Mouse (Mus musculus) right cerebral cortex, postnatal 10 days (tissue): Measurements from ENCODE around the gene Sgms1.
"Not testable (repeated sequence)": the region's sequence is repeated elsewhere in the genome, so short reads cannot be mapped to it uniquely, and the experiment has no call there.

Experiments
- DNase-seq, 2 experiments: peaks; one replicate each; pipeline ENCODE4 v3.0.0; 2021; ENCODE audit warnings: low spot score in 2 of 2

Sgms1 gene

DNA sequence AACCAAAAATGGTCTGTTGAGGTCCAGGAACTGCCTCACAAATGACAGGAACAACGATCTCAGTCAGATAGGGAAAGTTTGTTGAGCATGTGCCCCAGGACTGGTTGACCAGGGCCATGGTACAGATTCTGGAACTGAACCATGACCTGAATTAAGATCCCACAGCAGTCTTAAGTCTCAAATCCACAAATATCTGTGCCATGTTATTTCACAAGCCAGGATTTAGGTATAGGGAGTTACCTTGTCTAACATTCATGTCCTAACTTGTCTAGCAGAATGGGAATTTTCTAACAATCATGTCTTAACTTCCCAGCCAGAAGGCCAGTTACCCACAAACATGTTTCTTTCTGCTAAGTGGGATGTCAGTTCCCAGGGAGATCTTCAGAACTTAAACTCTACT lies 300.9 kb downstream of the Sgms1 start:
- DNase-seq = no peak

DNA sequence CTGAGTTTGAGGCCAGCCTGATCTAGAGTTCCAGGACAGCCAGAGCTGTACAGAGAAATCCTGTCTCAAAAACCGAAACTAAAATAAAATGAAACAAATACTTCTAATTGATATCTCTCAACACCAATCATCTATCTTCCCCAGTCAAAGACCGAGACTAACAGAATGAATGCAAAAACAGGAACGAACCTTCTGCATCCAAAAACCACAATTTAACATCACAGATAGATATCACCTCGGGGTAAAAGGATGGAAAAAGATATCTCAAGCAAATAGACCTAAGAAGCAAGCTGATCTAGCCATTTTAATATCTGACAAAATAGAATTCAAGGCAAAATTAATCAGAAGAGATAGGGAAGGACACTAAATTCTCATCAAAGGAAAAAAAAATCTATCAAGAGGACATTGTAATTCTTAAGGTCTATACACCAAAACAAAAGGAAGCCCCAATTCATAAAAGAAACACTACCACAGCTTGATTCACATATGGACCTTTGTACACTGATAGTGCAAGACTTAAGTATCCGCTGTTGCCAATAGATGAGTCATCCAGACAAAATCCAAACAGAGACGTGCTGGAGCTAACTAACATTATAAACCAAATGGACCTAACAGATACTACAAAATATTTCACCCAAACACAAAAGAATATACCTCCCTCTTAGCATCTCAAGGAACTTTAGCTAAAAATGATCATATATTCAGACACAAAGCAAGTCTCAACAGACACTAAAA lies 301.6 kb downstream of the Sgms1 start:
- no peak for DNase-seq

DNA sequence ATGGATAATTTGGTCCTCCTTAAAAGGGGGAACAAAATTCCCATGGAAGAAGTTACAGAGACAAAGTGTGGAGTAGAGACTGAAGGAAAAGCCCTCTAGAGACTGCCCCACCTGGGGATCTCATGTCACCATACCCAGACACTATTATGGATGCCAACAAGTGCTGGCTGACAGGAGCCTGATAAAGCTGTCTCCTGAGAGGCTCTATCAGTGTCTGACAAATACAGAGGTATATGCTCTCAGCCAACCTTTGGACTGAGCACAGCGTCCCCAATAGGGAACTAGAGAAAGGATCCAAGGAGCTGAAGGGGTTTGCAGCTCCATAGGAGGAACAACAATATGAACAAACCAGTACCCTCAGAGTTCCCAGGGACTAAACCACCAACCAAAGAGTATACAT lies 304.7 kb downstream of the Sgms1 start:
- not testable (repeated sequence) for DNase-seq
